Mouse (Mus musculus) ES-E14 (cell line): ENCODE results near the gene Pmpca. TPM values are rescaled to one million over a fixed set of nuclear protein-coding genes. Genes with fewer than 3 reads are reported as not detected.

Source experiments
- DNase-seq: peaks from one replicate; pipeline ENCODE4 v3.0.0-alpha.2; 2013; ENCODE audit warnings: low read depth, low spot score
- H3K27ac ChIP-seq: 2 replicates; pipeline ENCODE4 v1.5.1; 2012; ENCODE audit warnings: low read depth, mild to moderate bottlenecking, low read length, moderate library complexity, mixed read lengths; ENCODE audit not compliant: poor library complexity, insufficient read depth, severe bottlenecking
- H3K36me3 ChIP-seq: 2 replicates; pipeline ENCODE4 v1.6.1; 2012; ENCODE audit warnings: mild to moderate bottlenecking, low read length, moderate library complexity, mixed read lengths; ENCODE audit not compliant: control insufficient read depth, poor library complexity, insufficient read depth, severe bottlenecking
- H3K4me1 ChIP-seq, 2 experiments: fragments of 150-350 bp in 1 of 2; sonication (generic) in 1 of 2; 2 replicates each; pipeline ENCODE4 v1.6.1; 2012; ENCODE audit warnings: low read length in 2 of 2, mild to moderate bottlenecking in 1 of 2, mixed read lengths in 1 of 2; ENCODE audit not compliant: control insufficient read depth in 2 of 2, insufficient read depth in 2 of 2, poor library complexity in 1 of 2
- H3K4me3 ChIP-seq, 2 experiments: fragments of 150-350 bp in 1 of 2; sonication (generic) in 1 of 2; 2 replicates each; pipeline ENCODE4 v1.5.1; 2012; ENCODE audit warnings: low read length in 2 of 2, low read depth in 1 of 2, mild to moderate bottlenecking in 1 of 2, mixed read lengths in 1 of 2; ENCODE audit not compliant: insufficient read depth in 1 of 2, poor library complexity in 1 of 2, severe bottlenecking in 1 of 2
- H3K9ac ChIP-seq: 2 replicates; pipeline ENCODE4 v1.6.1; 2012; ENCODE audit warnings: low read depth, mild to moderate bottlenecking, low read length, mixed read lengths; ENCODE audit not compliant: poor library complexity, insufficient read depth, severe bottlenecking
- H3K9me3 ChIP-seq: fragments of 150-350 bp; sonication (generic); 2 replicates; pipeline ENCODE4 v1.6.1; 2012; ENCODE audit warnings: low read depth, mild to moderate bottlenecking, low read length; ENCODE audit not compliant: control insufficient read depth, insufficient read depth
- CHD2 ChIP-seq: IDR thresholded peaks from 2 replicates; pipeline ENCODE4 v1.6.1; 2014; ENCODE audit warnings: mild to moderate bottlenecking, low read depth, low read length, inconsistent platforms
- HCFC1 ChIP-seq: IDR thresholded peaks from 2 replicates; pipeline ENCODE4 v1.6.1; 2012; ENCODE audit warnings: low read length, inconsistent platforms, borderline replicate concordance; ENCODE audit not compliant: insufficient read depth
- MAFK ChIP-seq: IDR thresholded peaks from 2 replicates; pipeline ENCODE4 v1.6.1; 2014; ENCODE audit warnings: mild to moderate bottlenecking, low read depth, low read length, inconsistent platforms; ENCODE audit not compliant: insufficient read depth
- ZC3H11A ChIP-seq: IDR thresholded peaks from 2 replicates; pipeline ENCODE4 v1.6.1; 2012; ENCODE audit warnings: low read depth, mild to moderate bottlenecking, inconsistent platforms, low read length, borderline replicate concordance
- ZNF384 ChIP-seq: IDR thresholded peaks from 2 replicates; pipeline ENCODE4 v1.6.1; 2012; ENCODE audit warnings: low read depth, low read length, inconsistent platforms
- in situ Hi-C, 2 experiments: fragments of 600-800 bp; cut with MboI; formaldehyde crosslinking; loops; one replicate each; pipeline ENCODE4 v1.15.1; 2025; ENCODE audit warnings: low sequenced_read_pairs in 2 of 2, inconsistent platforms in 1 of 2; ENCODE audit not compliant: unreplicated experiment in 2 of 2
- total RNA-seq: library from RNA; depleted of rRNA; stranded (reverse); fragments of 300-350 nt; gene quantifications from 2 replicates; pipeline ENCODE4 v1.2.3, GENCODE M21; 2012; rRNA removed

Gene Pmpca
- total RNA-seq: 133 and 149 TPM in 2 replicates

- no peaks in the 10 kb centered on the region for H3K4me1 ChIP-seq
- in situ Hi-C loops: no loop called here
- TF ChIP-seq MAFK: no peak
- TF ChIP-seq HCFC1: peak; percentile 56
- peak within 1 kb of the TSS; percentile 94 for H3K9ac ChIP-seq
- H3K27ac ChIP-seq: peak within 1 kb of the TSS; percentile 42; the same call in 1 of the 2 replicates
- no peaks in the 10 kb centered on the region for H3K9me3 ChIP-seq
- peak; percentile 56 for DNase-seq
- peak within 1 kb of the TSS; percentile 93 to 99 for H3K4me3 ChIP-seq
- peaks cover 59% of the 10 kb centered on the region for H3K36me3 ChIP-seq
Observed at GRCm38 (mm10) chr2:26389154-26389690, at the start of gene Pmpca, which contains the start of gene Entr1. TSS of gene Pmpca (plus strand) at chr2:26389339. TSS of gene Entr1 (minus strand) at chr2:26389316.

- Histone ChIP-seq H3K9me3 (no peaks in the 10 kb centered on the region), H3K36me3 (no peaks in the 10 kb centered on the region), H3K9ac (no peak overlapping the region), H3K4me3 (no peak overlapping the region), H3K4me1 (peaks cover 5 to 17% of the 10 kb centered on the region in 2 experiments; a peak in 3 of 4 replicates), H3K27ac (no peak overlapping the region)
- in situ Hi-C loops: no loop called here
- TF ChIP-seq ZC3H11A: no peak
- TF ChIP-seq CHD2: no peak
- DNase-seq: no peak
Observed at GRCm38 (mm10) chr2:26341510-26341981, 47.6 kb upstream of the Pmpca start.

GRCm38 (mm10) chr2:26342044-26342443 is 47.1 kb upstream of the Pmpca start:
- Histone ChIP-seq H3K27ac (no peak overlapping the region), H3K9me3 (no peaks in the 10 kb centered on the region), H3K4me1 (peaks cover 5 to 17% of the 10 kb centered on the region in 2 experiments; a peak in 3 of 4 replicates), H3K36me3 (no peaks in the 10 kb centered on the region), H3K4me3 (no peak overlapping the region), H3K9ac (no peak overlapping the region)
- in situ Hi-C loops: no loop called here
- TF ChIP-seq ZNF384 (no peak), MAFK (no peak), HCFC1 (no peak), CHD2 (no peak), ZC3H11A (no peak)
- no peak for DNase-seq

- no peak overlapping the region for H3K4me3 ChIP-seq
- TF ChIP-seq ZNF384 (no peak), ZC3H11A (no peak), MAFK (no peak), HCFC1 (no peak), CHD2 (no peak)
- no peak for DNase-seq
- in situ Hi-C loops: no loop called here
- peaks cover 5 to 17% of the 10 kb centered on the region in 2 experiments; a peak in 3 of 4 replicates for H3K4me1 ChIP-seq
- no peaks in the 10 kb centered on the region for H3K9me3 ChIP-seq
- no peaks in the 10 kb centered on the region for H3K36me3 ChIP-seq
- no peak overlapping the region; the same call in 1 of the 2 replicates for H3K27ac ChIP-seq
- H3K9ac ChIP-seq: no peak overlapping the region
Observed at GRCm38 (mm10) chr2:26342609-26343490, 46.3 kb upstream of the Pmpca start.
